Mouse (Mus musculus) c-Kit-positive CD71-positive TER-119-negative erythroid progenitor cells, embryonic 14.5 days (primary cell): ENCODE measurements at regions not wholly inside any gene's neighbourhood (a gene's known extent, or its start where the extent isn't known, plus 50 kb on each side); places are given as distances from the start of the nearest gene placed in this dataset.

Experiments
- DNase-seq: peaks from one replicate; pipeline ENCODE4 v3.0.0-alpha.2; 2013; ENCODE audit warnings: low read depth

GRCm38 (mm10) chr12:77179138-77179537, 58.8 kb upstream of the Fut8 start:
- DNase-seq = no peak

- no peak for DNase-seq
Observed at GRCm38 (mm10) chr12:77177811-77178578, 59.9 kb upstream of the Fut8 start.

GRCm38 (mm10) chr12:77177303-77177702, 60.6 kb upstream of the Fut8 start:
- DNase-seq = no peak

- no peak for DNase-seq
Observed at GRCm38 (mm10) chr12:77174032-77174431, 63.9 kb upstream of the Fut8 start.

GRCm38 (mm10) chr12:77172540-77172939, 65.4 kb upstream of the Fut8 start:
- no peak for DNase-seq

GRCm38 (mm10) chr12:77170257-77170656, 67.7 kb upstream of the Fut8 start:
- no peak for DNase-seq

GRCm38 (mm10) chr12:77168367-77168766, 69.6 kb upstream of the Fut8 start:
- no peak for DNase-seq

GRCm38 (mm10) chr12:77156698-77157097, 81.2 kb upstream of the Fut8 start:
- DNase-seq = no peak

- no peak for DNase-seq
Observed at GRCm38 (mm10) chr12:77155626-77156025, 82.3 kb upstream of the Fut8 start.

GRCm38 (mm10) chr12:77151471-77151870, 86.5 kb upstream of the Fut8 start:
- DNase-seq = no peak

GRCm38 (mm10) chr12:77149835-77150234, 88.1 kb upstream of the Fut8 start:
- no peak for DNase-seq

GRCm38 (mm10) chr12:77148146-77148545, 89.8 kb upstream of the Fut8 start:
- no peak for DNase-seq

GRCm38 (mm10) chr12:77143958-77144357, 94.0 kb upstream of the Fut8 start:
- no peak for DNase-seq

- DNase-seq = no peak
Observed at GRCm38 (mm10) chr12:77143521-77143920, 94.4 kb upstream of the Fut8 start.

GRCm38 (mm10) chr12:77143105-77143504, 94.8 kb upstream of the Fut8 start:
- no peak for DNase-seq

- no peak for DNase-seq
Observed at GRCm38 (mm10) chr12:77142224-77142623, 95.7 kb upstream of the Fut8 start.

- no peak for DNase-seq
Observed at GRCm38 (mm10) chr12:77141260-77142201, 96.4 kb upstream of the Fut8 start.

GRCm38 (mm10) chr12:77140656-77141055, 97.3 kb upstream of the Fut8 start:
- DNase-seq = no peak

GRCm38 (mm10) chr12:77140141-77140540, 97.8 kb upstream of the Fut8 start:
- no peak for DNase-seq

- no peak for DNase-seq
Observed at GRCm38 (mm10) chr12:77139718-77140117, 98.2 kb upstream of the Fut8 start.

- DNase-seq = no peak
Observed at GRCm38 (mm10) chr12:77138506-77139201, 99.3 kb upstream of the Fut8 start.

GRCm38 (mm10) chr12:77137291-77137830, 100.6 kb upstream of the Fut8 start:
- no peak for DNase-seq
